In the genomic region with DNA sequence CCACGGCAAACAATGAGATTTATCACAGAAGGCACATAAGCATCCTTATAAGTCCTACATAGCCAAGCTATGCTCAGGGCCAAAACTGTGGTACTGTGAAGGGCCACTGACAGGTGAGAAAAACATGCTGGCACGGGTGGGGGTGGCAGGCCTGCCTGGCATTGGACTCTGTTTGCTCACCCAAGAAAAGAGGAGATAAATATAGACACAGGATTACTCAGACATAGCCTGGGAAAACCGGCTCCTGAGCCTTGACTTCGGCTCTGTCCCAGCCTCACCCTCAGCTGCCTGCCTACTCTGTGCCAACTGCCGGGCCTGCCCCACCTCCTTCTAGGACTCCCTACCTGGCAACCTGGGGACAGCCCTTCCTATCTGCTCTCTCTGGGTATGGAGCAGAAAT, we compare ENCODE assay signal across 15 mouse cellular contexts. TPM values are rescaled to one million over a fixed set of nuclear protein-coding genes. Genes with fewer than 3 reads are reported as not detected.
DNase-seq lines count a peak whose midpoint lies in the region; ATAC-seq lines count a peak whose summit lies in the region.
"Had no signal": no experiment of that assay in that cellular context is flagged by ENCODE, and none has a peak within 500 bp of the region (broad histone marks: within the 10 kb centered on the region; RNA-seq: fewer than 3 reads in every experiment).

No protein-coding gene starts in this region.

- H3K4me2 ChIP-seq in forebrain, embryonic 14.5 days (ENCODE audit: low read length) = no peak overlapping the region
- no peak overlapping the region for H3K4me2 ChIP-seq in forebrain, embryonic 16.5 days (ENCODE audit: low read length)
- H3K4me2 ChIP-seq: embryonic facial prominence, embryonic 12.5 days; forebrain, embryonic 13.5 days; hindbrain, embryonic 13.5 days; kidney, embryonic 15.5 days had no signal

- no peak overlapping the region for H3K9ac ChIP-seq in forebrain, embryonic 14.5 days (ENCODE audit: low read length)
- H3K9ac ChIP-seq in forebrain, embryonic 16.5 days (replicated peaks; ENCODE audit: low read depth, low read length) = no peak overlapping the region
- H3K9ac ChIP-seq: embryonic facial prominence, embryonic 12.5 days; forebrain, embryonic 13.5 days; hindbrain, embryonic 13.5 days; kidney, embryonic 15.5 days had no signal

- no peaks in the 10 kb centered on the region for H3K27me3 ChIP-seq in forebrain, embryonic 14.5 days (replicated peaks; ENCODE audit: control insufficient read depth, insufficient read depth, low read length)
- no peaks in the 10 kb centered on the region for H3K27me3 ChIP-seq in forebrain, embryonic 16.5 days (replicated peaks; ENCODE audit: control insufficient read depth, insufficient read depth, low read length)
- H3K27me3 ChIP-seq: embryonic facial prominence, embryonic 12.5 days had no signal

- intact Hi-C loops in left cerebral cortex, postnatal 4 days (cut with DNase I) = no loop called here
- intact Hi-C loops in heart, postnatal 14 days (cut with DNase I) = no loop called here

- no peaks in the 10 kb centered on the region for H3K36me3 ChIP-seq in forebrain, embryonic 14.5 days (ENCODE audit: control insufficient read depth, insufficient read depth, low read length)
- no peaks in the 10 kb centered on the region for H3K36me3 ChIP-seq in forebrain, embryonic 16.5 days (ENCODE audit: control insufficient read depth, insufficient read depth)
- H3K36me3 ChIP-seq: embryonic facial prominence, embryonic 12.5 days; hindbrain, embryonic 13.5 days; kidney, embryonic 15.5 days had no signal

- WGBS in forebrain, embryonic 14.5 days = 91% methylated on average over 5 of the region's 5 CpGs
- 73% methylated on average over 5 of the region's 5 CpGs for WGBS in forebrain, embryonic 16.5 days

- no peaks in the 10 kb centered on the region for H3K9me3 ChIP-seq in forebrain, embryonic 14.5 days (replicated peaks; ENCODE audit: control insufficient read depth, low read length)
- no peaks in the 10 kb centered on the region for H3K9me3 ChIP-seq in forebrain, embryonic 16.5 days (ENCODE audit: control insufficient read depth, low read length)
- H3K9me3 ChIP-seq: embryonic facial prominence, embryonic 12.5 days; forebrain, embryonic 13.5 days; hindbrain, embryonic 13.5 days; kidney, embryonic 15.5 days had no signal

- H3K27ac ChIP-seq in forebrain, embryonic 14.5 days (ENCODE audit: low read depth, low read length) = no peak overlapping the region
- H3K27ac ChIP-seq in forebrain, embryonic 16.5 days (ENCODE audit: low read length) = no peak overlapping the region
- H3K27ac ChIP-seq: embryonic facial prominence, embryonic 12.5 days; forebrain, embryonic 13.5 days; hindbrain, embryonic 13.5 days; kidney, embryonic 15.5 days; macrophage had no signal

- peaks cover 13% of the 10 kb centered on the region for H3K4me1 ChIP-seq in forebrain, embryonic 14.5 days (ENCODE audit: control insufficient read depth, insufficient read depth, low read length)
- H3K4me1 ChIP-seq in forebrain, embryonic 16.5 days (replicated peaks; ENCODE audit: control insufficient read depth, insufficient read depth, low read length) = peaks cover 7% of the 10 kb centered on the region

- H3K4me3 ChIP-seq in forebrain, embryonic 14.5 days (ENCODE audit: low read depth, low read length) = no peak overlapping the region
- H3K4me3 ChIP-seq in forebrain, embryonic 16.5 days (replicated peaks; ENCODE audit: low read length) = no peak overlapping the region
- H3K4me3 ChIP-seq: embryonic facial prominence, embryonic 12.5 days; forebrain, embryonic 13.5 days; hindbrain, embryonic 13.5 days; kidney, embryonic 15.5 days; myocyte had no signal

- DNase-seq in left cerebral cortex, adult 18-20 months (ENCODE audit: low spot score in 2 of 2) = peak; percentile 26 to 52
- no peak for DNase-seq in left cerebral cortex, postnatal 4 days
- DNase-seq in cerebellum, adult 11-12 months = peak; percentile 84
- DNase-seq in cerebellum, postnatal 14 days = peak; percentile 83 to 87
- peak; percentile 42 to 63 for DNase-seq in heart, postnatal 14 days
- no peak for DNase-seq in forebrain, embryonic 14.5 days (ENCODE audit: low spot score)
- no peak for DNase-seq in kidney, postnatal 25 days

- ATAC-seq in forebrain, embryonic 14.5 days = no peak
- no peak for ATAC-seq in forebrain, embryonic 16.5 days
- ATAC-seq: forebrain, embryonic 13.5 days had no signal

RNA-seq across cellular contexts. Expression of a gene that starts 16.7 kb away (rescaled TPM):
- total RNA-seq in left cerebral cortex, adult 18-20 months (2021) = not detected
- total RNA-seq in left cerebral cortex, postnatal 4 days (2021) = not detected
- total RNA-seq in heart, postnatal 14 days (2021) = not detected
- polyA plus RNA-seq in forebrain, embryonic 14.5 days (2014; fragmentation: Nextera tagmentation; extraction: Ambion mirVana) = 0.20 and 0.30 TPM in 2 replicates
- polyA plus RNA-seq in forebrain, embryonic 16.5 days (2015; fragmentation: Nextera tagmentation; extraction: Ambion mirVana) = 0.38 TPM in 1 of 2 replicates, not detected in the other
- polyA plus RNA-seq: limb, embryonic 11.5 days; macrophage; myocyte had no signal

Comparison
In these comparisons a context has a peak if more than half of its experiments do, and no peak if none do; other contexts are left out.
1. DNase-seq: peak in left cerebral cortex, adult 18-20 months (2 of 2), cerebellum, adult 11-12 months (single experiment), cerebellum, postnatal 14 days (2 of 2) and heart, postnatal 14 days (2 of 2); none in left cerebral cortex, postnatal 4 days (single experiment), forebrain, embryonic 14.5 days (single experiment) and kidney, postnatal 25 days (0 of 2).